Mouse (Mus musculus) small intestine, adult 10 weeks (tissue): ENCODE results near the gene Trpv3. TPM values are rescaled to one million over a fixed set of nuclear protein-coding genes. Genes with fewer than 3 reads are reported as not detected.

Experiments
- polyA plus RNA-seq: library from polyadenylated mRNA; stranded (reverse); fragments of 350-450 nt; fragmentation: Illumina TruSeq; extraction: RNeasy Lipid Tissue Mini Kit (QIAGEN cat#74804); gene quantifications from one replicate; pipeline ENCODE4 v1.2.3, GENCODE M21; 2014; ENCODE audit warnings: low replicate concordance

Trpv3 gene
- polyA plus RNA-seq = 0.33 TPM

GRCm38 (mm10) chr11:73267267-73267666, at the start of gene Trpv3:
Gene Trpv3 (plus strand): TSS chr11:73267388.

DNA sequence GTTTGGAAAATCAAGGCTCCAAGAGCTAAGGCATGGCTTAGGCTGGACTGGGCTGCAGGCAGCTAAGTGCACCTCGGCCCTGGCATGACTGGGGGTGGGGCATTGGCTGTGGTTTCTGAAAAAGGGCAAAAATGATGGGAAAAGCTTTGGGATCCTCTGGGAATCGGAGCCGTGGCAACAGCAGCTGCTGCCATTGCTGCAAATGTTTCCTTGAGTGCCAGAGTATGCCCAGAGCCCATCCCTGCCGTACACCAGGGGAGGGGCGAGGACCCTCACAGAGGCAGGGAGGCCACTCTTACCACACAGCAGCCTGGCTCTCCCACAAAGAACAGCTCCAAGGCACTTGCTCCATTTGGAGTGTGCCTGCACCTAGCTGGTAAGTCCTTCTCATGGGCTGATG, 33.2 kb upstream of the Trpv3 start, which contains the start of gene Trpv1:
Trpv1 (plus strand) TSS at position 301 of the 400 bp plus-strand sequence.

DNA sequence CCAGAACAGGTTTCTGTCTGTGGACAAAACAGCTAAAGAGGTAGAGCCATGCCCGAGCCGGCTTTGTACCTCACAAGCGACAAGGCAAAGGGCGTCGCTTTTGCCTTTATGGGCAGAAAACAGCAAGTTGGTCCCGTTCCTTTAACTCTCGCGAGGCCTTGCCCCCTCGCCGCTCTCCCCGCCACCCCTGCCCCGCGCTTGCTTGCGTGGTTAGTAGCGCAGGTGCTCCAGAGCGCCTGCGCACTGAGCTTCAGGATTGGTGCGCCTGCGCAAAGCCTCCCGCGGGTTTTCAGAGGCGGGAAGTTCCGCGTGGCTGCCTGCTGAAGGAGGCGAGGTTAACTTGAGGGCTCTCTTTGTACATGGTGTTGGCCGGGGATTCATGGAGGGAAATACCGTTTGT, 62.3 kb downstream of the Trpv3 start, which contains the start of the genes Aspa, Gm49340 and Spata22:
Aspa (minus strand) TSS at position 155 of the 400 bp plus-strand sequence.
Gm49340 (plus strand) TSS at position 300 of the 400 bp plus-strand sequence.
Spata22 (plus strand) TSS at position 300 of the 400 bp plus-strand sequence.

Other genes starting within 250 kb of the Trpv3 start
- 0.33 TPM for gene Camkk1, start 248.4 kb upstream of the Trpv3 start, polyA plus RNA-seq
- 6.5 TPM for gene Ncbp3, start 219.6 kb upstream of the Trpv3 start, polyA plus RNA-seq
- gene Itgae, start 176.8 kb upstream of the Trpv3 start, polyA plus RNA-seq = 4.9 TPM
- 6.0 TPM for gene Haspin, start 129.1 kb upstream of the Trpv3 start, polyA plus RNA-seq
- gene P2rx5, start 107.0 kb upstream of the Trpv3 start, polyA plus RNA-seq = not detected
- gene Emc6, start 90.4 kb upstream of the Trpv3 start, polyA plus RNA-seq = 23.2 TPM
- 62.9 TPM for gene Tax1bp3, start 90.3 kb upstream of the Trpv3 start, polyA plus RNA-seq
- gene Ctns, start 68.3 kb upstream of the Trpv3 start, polyA plus RNA-seq = 12.0 TPM
- gene Shpk, start 67.9 kb upstream of the Trpv3 start, polyA plus RNA-seq = 10.2 TPM
- not detected for gene Trpv1, start 33.1 kb upstream of the Trpv3 start, polyA plus RNA-seq
- gene Aspa, start 62.2 kb downstream of the Trpv3 start, polyA plus RNA-seq = 438 TPM
- not detected for gene Gm49340, start 62.4 kb downstream of the Trpv3 start, polyA plus RNA-seq
- gene Spata22, start 62.4 kb downstream of the Trpv3 start, polyA plus RNA-seq = 1.3 TPM
- gene Olfr20, start 83.4 kb downstream of the Trpv3 start, polyA plus RNA-seq = not detected
- gene Olfr376, start 103.9 kb downstream of the Trpv3 start, polyA plus RNA-seq = not detected
- gene Olfr1, start 132.2 kb downstream of the Trpv3 start, polyA plus RNA-seq = not detected
- not detected for gene Olfr378, start 161.1 kb downstream of the Trpv3 start, polyA plus RNA-seq
- not detected for gene Olfr380, start 190.1 kb downstream of the Trpv3 start, polyA plus RNA-seq
- not detected for gene Olfr381, start 224.2 kb downstream of the Trpv3 start, polyA plus RNA-seq
- gene Olfr382, start 249.8 kb downstream of the Trpv3 start, polyA plus RNA-seq = not detected